Mouse (Mus musculus) layer of hippocampus, adult 11-12 months (tissue): ENCODE results near the gene Stx1a.

Experiments used
- DNase-seq: peaks from one replicate; pipeline ENCODE4 v3.0.0; 2022; ENCODE audit warnings: low spot score

Stx1a gene

DNA sequence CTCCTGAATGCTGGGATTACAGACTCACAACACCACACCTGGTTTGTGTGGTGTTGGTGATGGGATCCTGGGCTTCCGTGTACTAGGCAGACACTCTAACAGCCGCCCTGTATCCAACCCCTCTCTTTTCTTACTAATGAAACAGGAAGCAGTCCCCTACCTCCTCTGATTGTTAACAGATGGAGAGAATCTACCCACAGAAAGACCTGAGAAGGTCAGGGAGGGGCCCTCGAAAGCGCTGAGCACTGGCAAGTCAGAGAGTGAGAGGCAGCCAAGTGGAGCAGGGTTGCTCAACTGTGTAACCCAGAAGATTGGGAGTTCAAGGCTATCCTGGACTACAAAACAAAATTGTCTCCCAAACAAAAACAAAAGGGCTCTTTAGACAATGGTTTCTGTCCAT, 63.6 kb downstream of the Stx1a start:
- no peak for DNase-seq

DNA sequence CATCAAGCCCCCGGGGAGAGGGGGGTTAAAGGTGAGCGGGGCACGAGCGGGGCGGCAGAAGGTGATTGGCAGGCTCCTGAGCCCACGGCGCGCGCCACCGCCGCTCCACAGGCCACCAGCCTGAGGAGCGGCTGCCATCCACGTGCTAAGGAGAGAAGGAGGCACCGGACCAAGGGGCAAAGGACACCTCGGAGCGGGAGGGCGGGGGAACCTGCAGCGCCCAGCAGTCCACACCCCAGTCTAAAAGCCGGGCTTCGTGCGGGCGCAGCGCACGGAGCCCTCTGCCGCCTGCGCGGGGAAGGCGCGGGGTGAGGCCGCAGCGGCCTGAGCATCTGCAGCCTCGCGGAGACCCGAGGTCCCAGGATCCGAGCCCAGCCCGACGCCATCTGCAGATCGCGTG, 66.4 kb downstream of the Stx1a start, which contains the start of gene Mlxipl:
Gene Mlxipl, plus strand, starts transcription at position 238 of the 400 bp plus-strand sequence.
- DNase-seq, result no peak
